Mouse (Mus musculus) limb, embryonic 12.5 days (tissue): ENCODE data around the gene Surf2. TPM values are rescaled to one million over a fixed set of nuclear protein-coding genes. Genes with fewer than 3 reads are reported as not detected.
"Not testable (repeated sequence)": the region's sequence is repeated elsewhere in the genome, so short reads cannot be mapped to it uniquely, and the experiment has no call there.

Experiments
- ATAC-seq: fragments of 200-750 bp; cut with Nextera tagmentation; 2 replicates; pipeline ENCODE4 v1.8.0; 2017; ENCODE audit warnings: low read depth, moderate TSS enrichment; ENCODE audit not compliant: insufficient number of reproducible peaks, insufficient read depth, low FRiP score, low TSS enrichment
- H3K27ac ChIP-seq: fragments of 300-500 bp; sonication (generic); 2 replicates; pipeline ENCODE4 v1.5.1; 2016; ENCODE audit warnings: mild to moderate bottlenecking, moderate library complexity
- H3K27me3 ChIP-seq: fragments of 300-500 bp; sonication (generic); 2 replicates; pipeline ENCODE4 v1.6.1; 2016; ENCODE audit warnings: mild to moderate bottlenecking, moderate library complexity
- H3K36me3 ChIP-seq: fragments of 300-500 bp; sonication (generic); 2 replicates; pipeline ENCODE4 v1.6.1; 2016; ENCODE audit warnings: mild to moderate bottlenecking, moderate library complexity
- H3K4me1 ChIP-seq: fragments of 300-500 bp; sonication (generic); replicated peaks from 2 replicates; pipeline ENCODE4 v1.6.1; 2016
- H3K4me2 ChIP-seq: fragments of 300-500 bp; sonication (generic); 2 replicates; pipeline ENCODE4 v1.6.1; 2016; ENCODE audit warnings: mild to moderate bottlenecking, moderate library complexity
- H3K4me3 ChIP-seq: fragments of 300-500 bp; sonication (generic); replicated peaks from 2 replicates; pipeline ENCODE4 v1.5.1; 2016; ENCODE audit warnings: mild to moderate bottlenecking
- H3K9ac ChIP-seq: fragments of 300-500 bp; sonication (generic); replicated peaks from 2 replicates; pipeline ENCODE4 v1.6.1; 2016; ENCODE audit warnings: mild to moderate bottlenecking, moderate library complexity
- H3K9me3 ChIP-seq: fragments of 300-500 bp; sonication (generic); 2 replicates; pipeline ENCODE4 v1.6.1; 2016; ENCODE audit warnings: mild to moderate bottlenecking, moderate library complexity
- WGBS: fragments of 180-500 bp; shearing (Covaris S2); methylation state at CpG from one replicate; pipeline ENCODE4 v1.1.7; 2016; 5-methylcytosine and 5-hydroxymethylcytosine counted together
- polyA plus RNA-seq: library from polyadenylated mRNA; unstranded; fragments of >200 nt; fragmentation: Nextera tagmentation; extraction: Ambion mirVana; gene quantifications from 2 replicates; pipeline ENCODE4 v1.2.1, GENCODE M21; 2016

Surf2 gene
- 45.5 and 48.3 TPM in 2 replicates for polyA plus RNA-seq

DNA sequence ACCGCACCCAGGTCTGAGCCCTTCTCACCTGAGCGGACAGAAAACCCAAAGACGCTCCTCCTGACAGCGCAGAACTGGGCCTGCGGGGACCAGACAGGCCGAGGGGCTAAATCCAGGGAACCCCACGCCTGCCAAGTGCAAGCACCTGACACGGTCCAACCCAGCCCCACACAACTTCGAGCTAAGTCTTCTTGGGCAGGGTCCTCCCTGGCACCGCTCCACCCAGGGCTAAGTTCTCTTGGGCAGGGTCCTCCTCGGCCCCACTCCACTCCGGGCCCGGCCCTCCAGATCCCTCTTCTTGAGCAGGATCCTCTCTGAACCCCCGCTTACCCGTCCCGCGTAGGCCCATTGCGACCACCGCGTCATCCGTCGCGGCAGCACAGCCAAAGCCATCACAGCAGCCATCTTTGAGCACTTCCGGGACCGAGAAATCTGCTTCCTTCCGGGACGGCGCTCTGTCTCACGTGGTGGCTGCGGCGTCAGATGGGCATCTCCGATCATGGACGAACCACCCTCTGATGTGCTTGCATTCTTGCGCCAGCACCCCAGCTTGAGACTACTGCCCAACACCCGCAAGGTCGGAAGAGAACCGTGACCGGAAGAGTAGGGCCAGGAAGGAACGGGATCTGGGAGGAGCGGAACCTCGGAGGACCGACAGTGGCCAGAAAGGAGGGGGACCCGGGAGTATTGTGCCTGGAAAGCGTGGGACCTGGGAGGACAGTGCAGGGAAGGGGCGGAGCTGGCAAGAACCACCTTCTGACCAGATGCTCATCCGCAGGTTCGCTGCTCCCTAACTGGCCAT lies at the start of gene Surf2, which contains the start of gene Surf1:
Gene Surf2, plus strand, starts transcription at position 441 of the 802 bp plus-strand sequence.
Gene Surf1, minus strand, starts transcription at position 604 of the 802 bp plus-strand sequence.
- H3K9ac ChIP-seq, result peak within 1 kb of the TSS; percentile 81
- H3K27ac ChIP-seq, result peak within 1 kb of the TSS; percentile 69; the same call in 1 of the 2 replicates
- ATAC-seq, result peak; percentile 54
- no peaks in the 10 kb centered on the region for H3K9me3 ChIP-seq
- peaks cover 46% of the 10 kb centered on the region for H3K4me1 ChIP-seq
- WGBS, result 2% methylated on average over 47 of the region's 47 CpGs
- no peaks in the 10 kb centered on the region for H3K27me3 ChIP-seq
- H3K4me3 ChIP-seq, result peak within 1 kb of the TSS; percentile 76
- peaks cover 70% of the 10 kb centered on the region for H3K36me3 ChIP-seq
- H3K4me2 ChIP-seq, result peak within 1 kb of the TSS; percentile 98

DNA sequence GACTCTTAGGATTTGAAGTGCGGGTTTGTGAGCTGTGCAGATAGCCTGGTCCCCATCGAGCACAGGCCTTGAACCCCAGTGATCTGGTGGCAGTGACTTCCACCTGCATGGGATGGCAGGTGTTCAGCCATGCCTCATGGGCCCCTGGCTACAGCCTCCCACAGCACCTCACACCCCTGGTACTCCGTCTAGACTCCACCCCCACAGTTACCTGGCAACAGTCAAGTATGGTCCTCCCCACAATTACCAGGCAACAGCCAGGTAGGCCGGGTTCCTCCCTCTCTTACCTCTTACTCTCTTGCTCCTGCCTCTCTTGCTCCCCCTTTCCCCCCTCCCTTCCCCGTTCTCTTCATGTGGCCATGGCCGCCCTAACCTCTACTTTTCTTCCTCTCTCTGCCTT lies 45.5 kb upstream of the Surf2 start:
- H3K4me3 ChIP-seq, result no peak overlapping the region
- no peaks in the 10 kb centered on the region for H3K9me3 ChIP-seq
- no peak overlapping the region for H3K27ac ChIP-seq
- no peaks in the 10 kb centered on the region for H3K4me1 ChIP-seq
- WGBS, result 61% methylated on average over 6 of the region's 6 CpGs
- peaks cover 11% of the 10 kb centered on the region; the same call in 1 of the 2 replicates for H3K27me3 ChIP-seq
- no peak overlapping the region for H3K9ac ChIP-seq
- ATAC-seq, result no peak
- H3K36me3 ChIP-seq, result no peaks in the 10 kb centered on the region
- H3K4me2 ChIP-seq, result no peak overlapping the region

DNA sequence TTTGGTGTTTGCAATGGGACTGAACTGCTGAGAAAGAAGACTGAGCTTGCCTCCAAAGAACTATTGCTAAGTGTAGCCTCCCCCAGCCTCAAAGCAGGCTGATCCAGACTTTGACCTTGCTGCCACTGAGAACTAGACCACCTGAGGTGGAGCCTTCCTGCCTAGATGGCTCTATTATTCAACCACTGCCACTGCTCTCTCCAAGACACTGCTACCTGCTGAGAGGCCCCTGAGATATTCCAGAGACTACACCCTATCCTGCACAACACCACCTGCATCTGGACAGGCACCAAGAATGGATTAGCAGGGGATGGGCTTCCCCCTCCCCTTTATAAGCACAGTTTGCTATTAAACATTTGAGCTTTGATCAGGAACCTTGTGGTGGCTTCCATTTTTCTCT lies 37.6 kb upstream of the Surf2 start:
- no peaks in the 10 kb centered on the region for H3K4me1 ChIP-seq
- peaks cover 4% of the 10 kb centered on the region; the same call in 1 of the 2 replicates for H3K9me3 ChIP-seq
- H3K27me3 ChIP-seq, result no peaks in the 10 kb centered on the region
- no peak overlapping the region for H3K4me2 ChIP-seq
- H3K27ac ChIP-seq, result no peak overlapping the region
- no peak overlapping the region for H3K4me3 ChIP-seq
- no peak overlapping the region for H3K9ac ChIP-seq
- no peak for ATAC-seq
- no peaks in the 10 kb centered on the region for H3K36me3 ChIP-seq

DNA sequence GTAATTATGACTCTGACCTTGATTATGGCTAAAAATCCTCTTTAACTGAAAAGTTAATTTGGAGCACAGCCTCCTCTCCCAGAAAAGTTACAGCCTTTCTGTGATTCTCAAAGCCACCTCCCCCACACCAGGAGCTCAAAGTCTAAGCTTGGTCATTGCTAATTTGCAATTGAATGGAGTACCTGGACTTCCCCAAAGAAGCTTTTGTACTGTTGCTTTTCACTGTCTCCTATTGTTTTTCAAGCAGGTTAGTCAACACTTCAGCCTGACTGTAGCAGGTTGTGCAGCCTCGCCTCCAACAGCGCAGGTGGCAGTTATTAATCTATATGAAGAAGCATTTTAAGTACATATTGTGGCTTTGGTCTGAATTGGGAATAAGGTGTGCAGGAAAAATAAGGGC lies 30.6 kb upstream of the Surf2 start:
- Histone ChIP-seq H3K9me3 (peaks cover 15% of the 10 kb centered on the region; the same call in 1 of the 2 replicates), H3K36me3 (peaks cover 25% of the 10 kb centered on the region)
- not testable (repeated sequence) for H3K4me3 ChIP-seq, H3K27me3 ChIP-seq, ATAC-seq, H3K27ac ChIP-seq, H3K9ac ChIP-seq, H3K4me2 ChIP-seq, H3K4me1 ChIP-seq
- 90% methylated on average over 2 of the region's 2 CpGs for WGBS

DNA sequence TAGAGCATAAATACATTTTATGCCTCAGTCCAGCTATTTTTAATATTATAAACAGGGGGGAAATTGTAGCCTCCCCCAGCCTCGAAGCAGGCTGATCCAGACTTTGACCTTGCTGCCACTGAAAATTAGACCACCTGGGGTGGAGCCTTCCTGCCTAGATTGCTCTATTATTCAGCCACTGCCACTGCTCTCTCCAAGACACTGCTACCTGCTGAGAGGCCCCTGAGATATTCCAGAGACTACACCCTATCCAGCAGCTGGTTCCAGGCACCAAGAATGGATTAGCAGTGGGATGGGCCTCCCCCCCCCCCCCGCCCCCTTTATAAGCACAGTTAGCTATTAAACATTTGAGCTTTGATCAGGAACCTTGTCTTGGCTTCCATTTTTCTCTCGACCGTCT lies 30.0 kb upstream of the Surf2 start:
- WGBS, result 71% methylated on average over 4 of the region's 4 CpGs

DNA sequence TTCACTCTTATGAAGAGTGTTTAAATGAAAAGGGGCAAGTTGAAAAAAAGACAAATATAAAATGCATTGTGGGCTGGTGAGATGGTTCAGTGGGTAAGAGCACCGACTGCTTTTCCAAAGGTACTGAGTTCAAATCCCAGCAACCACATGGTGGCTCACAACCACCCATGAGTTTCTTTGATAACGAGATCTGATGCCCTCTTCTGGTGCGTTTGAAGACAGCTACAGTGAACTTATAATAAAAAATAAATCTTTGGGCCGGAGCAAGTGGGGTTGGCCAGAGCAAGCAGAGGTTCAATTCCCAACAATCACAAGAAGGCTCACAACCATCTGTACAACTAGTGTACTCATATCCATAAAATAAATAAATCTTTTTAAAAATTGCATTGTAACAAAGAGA lies 20.3 kb upstream of the Surf2 start:
- Histone ChIP-seq H3K9ac (no peak overlapping the region), H3K4me3 (no peak overlapping the region), H3K36me3 (peaks cover 94% of the 10 kb centered on the region), H3K4me1 (no peaks in the 10 kb centered on the region), H3K9me3 (no peaks in the 10 kb centered on the region), H3K27ac (no peak overlapping the region), H3K27me3 (no peaks in the 10 kb centered on the region), H3K4me2 (no peak overlapping the region)
- WGBS, result 90% methylated on average over 4 of the region's 4 CpGs
- ATAC-seq, result no peak

More for the DNA sequence above, 30.0 kb upstream of the Surf2 start:
- not testable (repeated sequence) for H3K4me3 ChIP-seq, H3K9ac ChIP-seq, H3K4me2 ChIP-seq, H3K27me3 ChIP-seq, H3K4me1 ChIP-seq, ATAC-seq, H3K27ac ChIP-seq
- peaks cover 15% of the 10 kb centered on the region; the same call in 1 of the 2 replicates for H3K9me3 ChIP-seq
- H3K36me3 ChIP-seq, result peaks cover 32% of the 10 kb centered on the region

DNA sequence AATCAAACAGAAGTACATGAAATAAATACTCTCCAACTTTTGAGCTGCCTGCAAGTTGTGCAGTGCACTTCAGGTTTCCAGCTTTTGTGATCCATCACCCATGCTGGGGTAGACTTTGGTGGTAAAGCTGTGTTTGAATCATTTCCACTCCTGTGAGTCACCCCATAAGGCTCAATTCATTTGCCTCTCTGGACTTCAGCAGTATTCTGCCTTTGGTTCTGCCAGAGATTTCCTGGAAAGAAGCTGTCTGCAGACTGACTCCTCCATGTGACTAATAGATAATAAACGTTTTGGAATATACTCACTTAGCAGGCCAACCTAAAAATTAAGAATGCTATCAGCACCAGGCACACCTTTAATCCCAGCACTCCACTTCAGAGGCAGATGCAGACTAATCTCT lies 15.4 kb upstream of the Surf2 start:
- Histone ChIP-seq H3K27me3 (no peaks in the 10 kb centered on the region), H3K9ac (no peak overlapping the region), H3K27ac (no peak overlapping the region), H3K9me3 (no peaks in the 10 kb centered on the region), H3K4me2 (no peak overlapping the region), H3K4me1 (peaks cover 18% of the 10 kb centered on the region), H3K36me3 (peaks cover 68% of the 10 kb centered on the region), H3K4me3 (0 out of 2 replicates have a peak overlapping the region, but pooled peaks have one; percentile 2)
- 66% methylated on average over 1 of the region's 1 CpGs for WGBS
- ATAC-seq, result no peak

DNA sequence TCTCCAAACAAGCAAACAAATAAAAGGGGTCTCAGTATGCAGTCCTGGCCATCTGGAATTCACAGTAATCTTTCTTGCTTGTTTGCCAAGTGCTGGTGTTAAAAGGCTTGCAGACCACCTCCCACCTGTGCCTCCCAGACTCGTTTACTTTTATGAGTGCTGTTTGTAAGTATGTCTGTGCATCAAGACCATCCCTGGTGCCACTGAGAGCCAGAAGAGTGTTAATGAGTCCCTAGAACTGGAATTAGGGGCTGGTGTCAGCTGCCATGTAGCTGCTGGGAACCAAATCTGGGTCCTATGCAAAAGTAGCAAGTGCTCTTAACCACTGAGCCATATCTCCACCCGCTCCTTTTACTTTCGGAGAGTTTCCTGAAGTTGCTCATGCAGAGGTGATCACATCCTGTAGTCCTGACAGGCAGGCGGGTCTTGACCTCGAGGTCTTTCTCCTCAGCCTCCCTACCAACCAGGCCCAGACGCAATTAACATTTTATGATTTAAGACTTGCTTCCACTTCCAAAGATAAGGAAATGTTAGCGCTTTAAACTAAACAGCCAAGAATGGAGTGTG lies 14.2 kb upstream of the Surf2 start:
- Histone ChIP-seq H3K4me3 (peak overlapping the region; percentile 80), H3K27me3 (no peaks in the 10 kb centered on the region), H3K4me1 (peaks cover 18% of the 10 kb centered on the region), H3K27ac (no peak overlapping the region), H3K36me3 (peaks cover 68% of the 10 kb centered on the region), H3K9ac (peak overlapping the region; percentile 72), H3K4me2 (peak overlapping the region; percentile 80), H3K9me3 (no peaks in the 10 kb centered on the region)
- WGBS, result 4% methylated on average over 7 of the region's 7 CpGs
- ATAC-seq, result no peak

DNA sequence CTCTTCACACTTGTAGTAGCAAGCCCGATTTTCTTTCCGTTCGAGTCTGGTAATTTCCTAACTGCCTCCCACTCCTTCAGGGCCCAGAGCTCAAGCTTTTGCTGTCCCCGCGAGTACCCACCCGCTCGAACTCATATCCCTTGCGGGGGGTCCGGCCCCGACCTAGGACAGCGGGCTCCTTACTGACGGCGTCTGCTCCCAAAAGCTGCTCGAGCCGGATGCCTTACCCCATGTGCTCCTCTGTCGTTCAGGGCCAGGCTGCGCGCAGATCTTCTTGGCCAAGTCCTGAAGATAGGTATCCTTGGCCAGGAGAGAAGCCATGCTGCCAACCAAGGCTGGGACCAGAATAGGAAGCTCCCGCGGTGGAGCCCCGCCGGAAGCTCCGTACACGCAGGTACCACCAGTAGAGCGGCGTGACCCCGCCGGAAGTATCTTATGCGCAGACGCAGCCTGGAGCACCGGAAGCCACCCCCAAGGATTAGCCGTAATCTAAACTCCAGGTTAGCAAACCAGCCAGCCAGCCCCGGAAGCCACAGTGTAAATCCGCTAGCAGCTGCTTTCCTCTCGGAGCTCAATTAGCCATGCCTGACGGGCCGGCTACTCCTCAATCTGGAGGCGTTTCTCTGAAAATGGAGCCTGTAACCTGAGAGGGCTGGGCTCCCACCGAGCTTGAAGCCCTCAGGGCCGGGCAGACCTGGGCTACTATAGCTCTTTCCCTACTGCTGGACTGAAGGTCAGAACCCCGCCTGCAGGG lies 13.5 kb upstream of the Surf2 start, which contains the start of gene Surf6:
Gene Surf6, minus strand, starts transcription at position 413 of the 754 bp plus-strand sequence.
- H3K9me3 ChIP-seq, result no peaks in the 10 kb centered on the region
- peak within 1 kb of the TSS; percentile 87 for H3K27ac ChIP-seq
- peaks cover 68% of the 10 kb centered on the region for H3K36me3 ChIP-seq
- H3K27me3 ChIP-seq, result no peaks in the 10 kb centered on the region
- peak within 1 kb of the TSS; percentile 72 for H3K9ac ChIP-seq
- H3K4me3 ChIP-seq, result peak within 1 kb of the TSS; percentile 80
- H3K4me2 ChIP-seq, result peak within 1 kb of the TSS; percentile 80
- peaks cover 18% of the 10 kb centered on the region for H3K4me1 ChIP-seq
- WGBS, result under 1% methylated on average over 41 of the region's 41 CpGs
- ATAC-seq, result peak; percentile 94

DNA sequence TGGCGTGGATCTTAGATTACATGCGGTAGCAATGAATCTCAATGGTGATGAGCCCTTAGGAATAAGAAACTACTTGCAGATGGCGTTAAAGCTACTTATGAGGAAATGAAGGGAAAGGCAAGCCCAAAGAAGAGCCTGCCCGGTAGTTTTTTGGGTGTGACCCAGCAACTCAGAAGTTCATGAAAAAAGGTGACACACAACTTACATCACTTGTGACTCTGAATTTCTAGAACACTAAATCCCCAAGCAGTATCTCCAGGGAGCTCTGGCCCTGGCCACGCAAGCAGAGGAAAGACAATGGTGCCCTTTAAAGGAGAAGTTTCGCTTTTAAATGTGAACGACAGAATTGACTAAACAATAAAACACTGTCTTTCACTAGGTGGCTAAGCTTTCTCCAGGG lies 12.9 kb upstream of the Surf2 start:
- Histone ChIP-seq H3K27ac (peak overlapping the region; percentile 87), H3K36me3 (peaks cover 68% of the 10 kb centered on the region), H3K9ac (peak overlapping the region; percentile 72), H3K27me3 (no peaks in the 10 kb centered on the region), H3K4me3 (peak overlapping the region; percentile 80), H3K9me3 (no peaks in the 10 kb centered on the region), H3K4me2 (peak overlapping the region; percentile 80), H3K4me1 (peaks cover 20% of the 10 kb centered on the region)
- 12% methylated on average over 7 of the region's 7 CpGs for WGBS
- no peak for ATAC-seq

DNA sequence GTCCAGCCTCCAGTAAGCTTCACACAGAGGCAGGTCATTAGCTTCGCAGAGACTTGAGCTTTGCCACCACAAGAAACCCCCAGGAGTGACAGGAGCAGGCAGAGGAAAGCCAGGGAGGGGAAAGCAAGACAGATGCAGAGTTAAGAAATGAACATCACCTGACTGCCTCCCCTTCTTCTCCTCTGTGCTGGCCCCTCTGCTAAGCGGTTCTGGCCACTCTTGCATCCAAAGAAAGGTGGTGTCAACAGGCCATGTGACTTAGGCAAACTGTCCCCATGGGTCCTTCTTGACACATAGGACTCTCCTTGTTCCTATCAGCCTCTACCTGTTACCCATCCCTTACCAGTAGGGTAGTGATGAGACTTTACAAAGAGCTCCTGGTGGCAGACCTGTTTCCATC lies 10.2 kb upstream of the Surf2 start:
- Histone ChIP-seq H3K27ac (no peak overlapping the region), H3K4me3 (no peak overlapping the region), H3K9me3 (no peaks in the 10 kb centered on the region), H3K4me1 (peaks cover 34% of the 10 kb centered on the region), H3K9ac (no peak overlapping the region), H3K27me3 (no peaks in the 10 kb centered on the region), H3K4me2 (no peak overlapping the region), H3K36me3 (peaks cover 48% of the 10 kb centered on the region)
- WGBS, result 100% methylated on average over 2 of the region's 2 CpGs
- no peak for ATAC-seq
